Mouse (Mus musculus) testis, adult 2 months (tissue): Measurements from ENCODE around the gene Zfp668.

Source experiments
- CTCF ChIP-seq: fragments of 200-500 bp; IDR thresholded peaks from 2 replicates; pipeline ENCODE4 v1.5.1; 2012; ENCODE audit warnings: low read depth, mild to moderate bottlenecking, inconsistent platforms, low read length, moderate library complexity; ENCODE audit not compliant: control insufficient read depth, insufficient read depth, insufficient replicate concordance
- POLR2A ChIP-seq: fragments of 200-500 bp; IDR thresholded peaks from 2 replicates; pipeline ENCODE4 v1.6.1; 2012; ENCODE audit warnings: low read depth, mild to moderate bottlenecking, inconsistent platforms, low read length, moderate library complexity; ENCODE audit not compliant: control insufficient read depth

- no peak for TF ChIP-seq CTCF
- TF ChIP-seq POLR2A, result no peak
Observed at GRCm38 (mm10) chr7:127880431-127880830, 3.8 kb upstream of the Zfp668 start.
